Mouse (Mus musculus): ENCODE results near the gene Rpgrip1l. TPM values are rescaled to one million over a fixed set of nuclear protein-coding genes. Genes with fewer than 3 reads are reported as not detected.

Rpgrip1l gene
- polyA plus RNA-seq, 1 experiment, result 6.3 TPM

DNA sequence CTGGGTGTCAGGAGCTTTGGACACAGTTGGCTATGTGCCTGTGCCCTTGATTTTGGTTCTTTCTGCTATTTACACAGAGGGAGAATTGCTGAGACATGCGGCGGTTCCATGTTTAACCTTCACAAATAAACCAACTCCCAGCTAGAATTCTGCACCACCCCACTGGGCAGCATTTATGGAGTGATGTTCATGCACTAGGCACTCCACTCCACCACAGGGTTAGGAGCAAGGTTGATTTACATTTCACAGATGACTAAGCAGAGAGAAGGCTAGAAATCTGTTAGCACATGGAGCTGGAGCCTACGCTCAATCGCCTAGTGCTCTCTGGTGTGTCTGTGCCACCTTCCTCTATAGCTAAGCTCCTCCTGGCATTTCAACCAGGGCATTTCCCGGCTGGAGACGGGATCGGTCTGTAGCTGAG lies 85.6 kb downstream of the Rpgrip1l start:
- H3K27me3 ChIP-seq (ENCODE audit: control insufficient read depth, insufficient read depth, low read length), result no peaks in the 10 kb centered on the region
- H3K4me3 ChIP-seq (replicated peaks; ENCODE audit: insufficient read depth, low read depth, low read length), result no peak overlapping the region
- peak; percentile 47 to 74 for DNase-seq
- WGBS, result 15% methylated on average over 7 of the region's 7 CpGs
- H3K4me1 ChIP-seq (ENCODE audit: control insufficient read depth, insufficient read depth, low read length), result peaks cover 2% of the 10 kb centered on the region
- peak overlapping the region; percentile 48; the same call in 1 of the 2 replicates for H3K27ac ChIP-seq (ENCODE audit: insufficient read depth, low read length)
- no peak for TF ChIP-seq POLR2A (IDR thresholded peaks at IDR 0.05; ENCODE audit: borderline replicate concordance, insufficient read depth, low read length)
- TF ChIP-seq CTCF (IDR thresholded peaks at IDR 0.05; ENCODE audit: borderline replicate concordance, insufficient read depth, low read depth, low read length), result no peak

DNA sequence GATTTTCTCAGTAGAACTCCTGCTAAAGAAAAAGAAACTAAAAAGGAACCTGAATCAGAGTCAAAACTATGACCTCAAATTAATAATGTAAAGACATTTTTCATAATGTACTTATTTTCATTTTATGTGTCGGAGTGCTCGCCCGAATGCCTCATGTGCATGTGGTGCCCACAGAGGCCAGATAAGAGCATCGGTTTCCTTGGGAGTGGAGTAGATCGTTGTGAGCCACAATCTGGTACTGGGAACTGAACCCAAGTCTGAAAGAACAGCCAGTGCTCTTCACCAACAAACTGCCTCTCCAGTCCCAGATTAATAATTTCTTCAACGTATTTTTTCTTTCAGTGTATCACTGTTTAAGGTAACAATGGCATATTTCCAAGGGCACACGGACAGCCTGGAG lies 88.8 kb downstream of the Rpgrip1l start:
- 93% methylated on average over 7 of the region's 7 CpGs for whole genome bisulfite sequencing
- Histone ChIP-seq H3K4me3 (replicated peaks; ENCODE audit: insufficient read depth, low read depth, low read length) (no peak overlapping the region), H3K27me3 (ENCODE audit: control insufficient read depth, insufficient read depth, low read length) (no peaks in the 10 kb centered on the region), H3K4me1 (ENCODE audit: control insufficient read depth, insufficient read depth, low read length) (peaks cover 2% of the 10 kb centered on the region), H3K27ac (ENCODE audit: insufficient read depth, low read length) (no peak overlapping the region)
- TF ChIP-seq POLR2A (IDR thresholded peaks at IDR 0.05; ENCODE audit: borderline replicate concordance, insufficient read depth, low read length) (no peak), CTCF (IDR thresholded peaks at IDR 0.05; ENCODE audit: borderline replicate concordance, insufficient read depth, low read depth, low read length) (no peak)
- no peak for DNase-seq

GRCm38 (mm10) chr8:91221841-91222240 lies 91.2 kb downstream of the Rpgrip1l start:
- no peak overlapping the region for H3K4me3 ChIP-seq (replicated peaks; ENCODE audit: insufficient read depth, low read depth, low read length)
- H3K27me3 ChIP-seq (ENCODE audit: control insufficient read depth, insufficient read depth, low read length), result no peaks in the 10 kb centered on the region
- TF ChIP-seq POLR2A (IDR thresholded peaks at IDR 0.05; ENCODE audit: borderline replicate concordance, insufficient read depth, low read length) (no peak), CTCF (IDR thresholded peaks at IDR 0.05; ENCODE audit: borderline replicate concordance, insufficient read depth, low read depth, low read length) (no peak)
- H3K27ac ChIP-seq (ENCODE audit: insufficient read depth, low read length), result no peak overlapping the region
- H3K4me1 ChIP-seq (ENCODE audit: control insufficient read depth, insufficient read depth, low read length), result peaks cover 2% of the 10 kb centered on the region
- no peak for DNase-seq
- 74% methylated on average over 2 of the region's 2 CpGs for WGBS

DNA sequence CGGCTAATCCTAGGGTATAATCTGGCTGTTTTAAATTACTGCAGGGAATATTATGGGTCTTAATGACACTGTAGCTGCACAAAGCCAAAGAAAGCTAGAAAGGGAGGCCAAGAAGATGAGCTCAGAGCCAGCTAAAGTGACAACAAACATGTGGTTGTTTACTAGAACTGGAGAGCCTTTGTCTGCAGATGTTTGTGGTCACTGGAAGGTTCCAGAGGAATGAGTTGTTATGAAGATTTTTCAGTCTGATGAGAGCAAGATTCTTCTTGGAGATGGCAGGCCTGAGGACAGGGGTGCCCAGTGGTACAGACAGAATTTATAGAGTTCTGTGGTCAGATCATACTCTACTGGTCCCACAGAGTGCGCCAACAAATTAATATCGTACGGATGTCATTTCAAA lies 94.8 kb downstream of the Rpgrip1l start:
- Histone ChIP-seq H3K4me3 (replicated peaks; ENCODE audit: insufficient read depth, low read depth, low read length) (no peak overlapping the region), H3K27ac (ENCODE audit: insufficient read depth, low read length) (no peak overlapping the region; the same call in 1 of the 2 replicates), H3K4me1 (ENCODE audit: control insufficient read depth, insufficient read depth, low read length) (no peaks in the 10 kb centered on the region), H3K27me3 (ENCODE audit: control insufficient read depth, insufficient read depth, low read length) (no peaks in the 10 kb centered on the region)
- TF ChIP-seq CTCF (IDR thresholded peaks at IDR 0.05; ENCODE audit: borderline replicate concordance, insufficient read depth, low read depth, low read length), result no peak
- TF ChIP-seq POLR2A (IDR thresholded peaks at IDR 0.05; ENCODE audit: borderline replicate concordance, insufficient read depth, low read length), result no peak
- 68% methylated on average over 4 of the region's 4 CpGs for WGBS
- peak in 1 of 2 experiments; percentile 4 for DNase-seq

DNA sequence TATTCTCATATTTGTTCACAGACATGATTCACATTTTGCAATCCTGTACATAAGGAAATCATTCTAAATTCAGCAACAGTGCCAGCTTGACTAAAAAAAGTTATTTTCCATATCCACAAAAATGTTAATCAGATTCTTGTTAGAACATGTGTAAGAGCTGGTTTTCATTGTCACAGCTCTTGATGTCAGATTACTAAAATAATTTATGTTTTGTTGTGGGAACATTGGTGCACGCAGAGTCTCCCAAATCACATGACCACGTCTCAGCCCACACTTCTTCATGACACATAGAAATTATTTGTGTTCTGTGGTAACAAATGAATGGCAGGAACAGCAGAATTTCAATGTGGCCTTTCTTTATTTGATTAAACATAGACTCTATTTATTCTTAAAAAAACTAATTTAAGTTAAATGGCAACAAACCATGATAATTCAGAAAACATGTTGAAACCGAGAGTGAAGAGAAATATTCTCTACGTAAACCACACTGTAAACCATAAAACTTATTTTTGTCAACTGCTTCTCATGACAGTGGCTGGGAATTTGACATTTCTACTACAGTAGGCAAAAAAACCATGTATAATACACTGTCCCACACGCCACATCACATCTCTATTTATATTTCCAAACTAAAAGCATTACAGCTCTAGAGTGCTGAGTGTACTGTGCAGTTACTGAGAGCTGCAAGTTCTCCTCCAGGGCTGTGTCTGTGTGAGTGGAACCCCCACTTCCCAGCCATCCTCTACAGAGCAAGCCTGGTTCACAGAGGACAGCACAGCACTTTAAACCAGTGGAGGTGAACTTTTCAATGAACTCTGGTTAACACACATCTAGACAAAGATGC lies 95.8 kb downstream of the Rpgrip1l start:
- no peaks in the 10 kb centered on the region for H3K4me1 ChIP-seq (ENCODE audit: control insufficient read depth, insufficient read depth, low read length)
- no peak overlapping the region for H3K27ac ChIP-seq (ENCODE audit: insufficient read depth, low read length)
- no peak for DNase-seq
- no peak overlapping the region for H3K4me3 ChIP-seq (replicated peaks; ENCODE audit: insufficient read depth, low read depth, low read length)
- 96% methylated on average over 5 of the region's 5 CpGs for WGBS
- no peaks in the 10 kb centered on the region for H3K27me3 ChIP-seq (ENCODE audit: control insufficient read depth, insufficient read depth, low read length)
- TF ChIP-seq POLR2A (IDR thresholded peaks at IDR 0.05; ENCODE audit: borderline replicate concordance, insufficient read depth, low read length) (no peak), CTCF (IDR thresholded peaks at IDR 0.05; ENCODE audit: borderline replicate concordance, insufficient read depth, low read depth, low read length) (no peak)

DNA sequence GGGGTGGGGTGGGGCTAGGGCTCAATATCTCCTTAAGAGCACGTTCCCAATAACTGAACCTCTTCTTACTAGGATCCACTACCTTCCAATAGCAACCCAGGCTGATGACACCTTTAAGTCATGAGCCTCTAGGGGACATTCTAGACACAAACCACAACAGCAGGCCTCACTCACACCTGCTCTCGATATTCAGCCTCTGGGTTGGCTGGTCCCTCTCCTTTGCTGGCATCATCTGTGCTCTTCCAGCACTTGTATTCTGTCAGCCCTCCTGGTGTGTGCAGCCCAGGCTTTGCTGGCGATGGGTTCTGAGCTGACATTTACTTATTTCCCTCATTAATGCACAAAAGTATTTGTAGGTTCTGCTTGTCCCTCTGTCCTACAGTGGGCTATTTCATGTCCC lies 98.8 kb downstream of the Rpgrip1l start:
- Histone ChIP-seq H3K27me3 (ENCODE audit: control insufficient read depth, insufficient read depth, low read length) (no peaks in the 10 kb centered on the region), H3K27ac (ENCODE audit: insufficient read depth, low read length) (no peak overlapping the region), H3K4me3 (replicated peaks; ENCODE audit: insufficient read depth, low read depth, low read length) (no peak overlapping the region), H3K4me1 (ENCODE audit: control insufficient read depth, insufficient read depth, low read length) (no peaks in the 10 kb centered on the region)
- no peak for DNase-seq
- TF ChIP-seq POLR2A (IDR thresholded peaks at IDR 0.05; ENCODE audit: borderline replicate concordance, insufficient read depth, low read length) (no peak), CTCF (IDR thresholded peaks at IDR 0.05; ENCODE audit: borderline replicate concordance, insufficient read depth, low read depth, low read length) (no peak)
- WGBS, result 47% methylated on average over 3 of the region's 3 CpGs

DNA sequence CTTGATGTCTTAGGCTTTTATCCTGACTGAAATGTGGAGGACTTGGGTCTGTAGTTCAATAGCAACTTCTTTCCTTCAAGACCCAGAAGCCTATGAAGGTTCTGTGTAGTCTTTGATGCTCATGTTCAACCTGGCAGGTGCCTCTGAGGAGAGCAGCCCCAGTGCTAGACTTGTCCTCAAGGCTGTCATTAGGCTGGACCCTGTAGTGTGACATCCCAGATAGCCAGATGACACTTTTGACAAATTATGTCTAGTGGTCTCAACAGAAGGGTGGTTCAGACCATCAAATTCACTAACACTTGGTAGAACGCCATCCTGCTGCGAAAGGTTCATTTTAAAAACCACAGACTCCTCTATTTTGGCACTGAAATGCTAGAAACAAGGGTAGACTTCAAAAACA lies 100.1 kb downstream of the Rpgrip1l start:
- H3K27ac ChIP-seq (ENCODE audit: insufficient read depth, low read length), result no peak overlapping the region
- H3K4me3 ChIP-seq (replicated peaks; ENCODE audit: insufficient read depth, low read depth, low read length), result no peak overlapping the region
- H3K4me1 ChIP-seq (ENCODE audit: control insufficient read depth, insufficient read depth, low read length), result no peaks in the 10 kb centered on the region
- no peak for DNase-seq
- H3K27me3 ChIP-seq (ENCODE audit: control insufficient read depth, insufficient read depth, low read length), result no peaks in the 10 kb centered on the region
- no peak for TF ChIP-seq CTCF (IDR thresholded peaks at IDR 0.05; ENCODE audit: borderline replicate concordance, insufficient read depth, low read depth, low read length)
- no peak for TF ChIP-seq POLR2A (IDR thresholded peaks at IDR 0.05; ENCODE audit: borderline replicate concordance, insufficient read depth, low read length)
- WGBS, result 95% methylated on average over 2 of the region's 2 CpGs

GRCm38 (mm10) chr8:91209658-91210057 lies 103.4 kb downstream of the Rpgrip1l start:
- H3K4me1 ChIP-seq (ENCODE audit: control insufficient read depth, insufficient read depth, low read length), result no peaks in the 10 kb centered on the region
- no peak for DNase-seq
- 90% methylated on average over 3 of the region's 3 CpGs for WGBS
- H3K27me3 ChIP-seq (ENCODE audit: control insufficient read depth, insufficient read depth, low read length), result no peaks in the 10 kb centered on the region
- TF ChIP-seq CTCF (IDR thresholded peaks at IDR 0.05; ENCODE audit: borderline replicate concordance, insufficient read depth, low read depth, low read length) (no peak), POLR2A (IDR thresholded peaks at IDR 0.05; ENCODE audit: borderline replicate concordance, insufficient read depth, low read length) (no peak)
- no peak overlapping the region for H3K4me3 ChIP-seq (replicated peaks; ENCODE audit: insufficient read depth, low read depth, low read length)
- H3K27ac ChIP-seq (ENCODE audit: insufficient read depth, low read length), result no peak overlapping the region

All from cerebellum, adult 2 months (tissue).